Mouse (Mus musculus) megakaryocyte, embryonic 14.5 days (primary cell): Measurements from ENCODE around the gene Crybb2. TPM values are rescaled to one million over a fixed set of nuclear protein-coding genes. Genes with fewer than 3 reads are reported as not detected.

Experiments
- H3K27me3 ChIP-seq: replicated peaks from 2 replicates; pipeline ENCODE3; 2012; ENCODE audit warnings: inconsistent platforms
- H3K36me3 ChIP-seq: replicated peaks from 2 replicates; pipeline ENCODE3; 2012; ENCODE audit warnings: low read length, inconsistent platforms, mixed read lengths
- H3K4me1 ChIP-seq: 2 replicates; pipeline ENCODE4 v1.6.1; 2012; ENCODE audit warnings: inconsistent platforms
- H3K4me3 ChIP-seq: replicated peaks from 2 replicates; pipeline ENCODE3; 2012; ENCODE audit warnings: moderate library complexity, mild to moderate bottlenecking, inconsistent platforms
- H3K9me3 ChIP-seq: 2 replicates; pipeline ENCODE4 v1.6.1; 2012; ENCODE audit warnings: inconsistent platforms
- FLI1 ChIP-seq: IDR thresholded peaks from 2 replicates; pipeline ENCODE4 v1.6.1; 2012; ENCODE audit warnings: low read length, inconsistent platforms, mixed read lengths
- GATA1 ChIP-seq: IDR thresholded peaks from 3 replicates; pipeline ENCODE4 v1.6.1; 2012; ENCODE audit warnings: mixed read lengths, low read length, inconsistent platforms, borderline replicate concordance
- polyA plus RNA-seq: library from polyadenylated mRNA; stranded (reverse); fragments of >175 nt; gene quantifications from 2 replicates; pipeline ENCODE4 v1.2.3, GENCODE M21; 2012; ENCODE audit warnings: low replicate concordance; ENCODE audit not compliant: insufficient read depth

The Crybb2 gene
- polyA plus RNA-seq, 1 experiment = not detected

GRCm38 (mm10) chr5:113040776-113041175 lies 29.1 kb downstream of the Crybb2 start:
- Histone ChIP-seq H3K36me3 (no peaks in the 10 kb centered on the region), H3K4me3 (no peak overlapping the region), H3K4me1 (peaks cover 5% of the 10 kb centered on the region), H3K9me3 (peaks cover 8% of the 10 kb centered on the region), H3K27me3 (peaks cover 31% of the 10 kb centered on the region)
- TF ChIP-seq FLI1 (no peak), GATA1 (no peak)

- Histone ChIP-seq H3K4me1 (peaks cover 20% of the 10 kb centered on the region), H3K4me3 (no peak overlapping the region), H3K36me3 (no peaks in the 10 kb centered on the region), H3K27me3 (peaks cover 32% of the 10 kb centered on the region), H3K9me3 (peaks cover 8% of the 10 kb centered on the region)
- TF ChIP-seq FLI1 = no peak
- TF ChIP-seq GATA1 = no peak
Measured at GRCm38 (mm10) chr5:113038601-113039000, 31.3 kb downstream of the Crybb2 start.

- peaks cover 20% of the 10 kb centered on the region for H3K4me1 ChIP-seq
- H3K27me3 ChIP-seq = peaks cover 37% of the 10 kb centered on the region
- H3K4me3 ChIP-seq = peak overlapping the region; percentile 81
- H3K36me3 ChIP-seq = no peaks in the 10 kb centered on the region
- H3K9me3 ChIP-seq = peaks cover 8% of the 10 kb centered on the region
- no peak for TF ChIP-seq FLI1
- no peak for TF ChIP-seq GATA1
Measured at GRCm38 (mm10) chr5:113035094-113036047, 34.5 kb downstream of the Crybb2 start.

DNA sequence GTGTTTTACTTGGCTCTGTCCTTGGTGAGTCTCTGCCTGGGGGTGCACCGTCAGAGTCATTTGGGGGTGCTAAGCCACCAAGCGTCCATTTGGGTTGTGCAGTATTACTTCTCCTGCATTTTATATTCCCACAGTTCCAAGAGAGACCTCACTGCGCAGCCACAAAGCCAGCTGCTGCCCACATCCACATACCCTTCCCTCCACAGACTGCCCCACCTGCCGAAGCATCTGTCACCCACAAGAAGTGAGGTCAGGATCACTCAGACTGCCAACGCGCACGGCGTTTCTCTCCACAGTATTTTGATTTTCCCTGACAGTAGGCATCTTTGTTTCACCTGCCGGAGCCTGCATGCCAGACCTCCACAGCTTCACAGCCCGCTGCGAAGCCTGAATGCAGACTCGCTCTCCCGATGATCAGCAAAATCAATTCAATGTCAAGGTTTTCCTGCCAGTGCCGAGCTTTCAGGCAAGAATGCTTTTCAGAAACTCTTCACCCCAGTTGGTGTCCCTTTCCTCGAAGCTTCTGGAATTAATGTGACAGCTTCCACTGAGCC lies 38.6 kb downstream of the Crybb2 start:
- no peaks in the 10 kb centered on the region for H3K36me3 ChIP-seq
- H3K27me3 ChIP-seq = peaks cover 44% of the 10 kb centered on the region
- H3K4me1 ChIP-seq = peaks cover 20% of the 10 kb centered on the region
- no peak overlapping the region for H3K4me3 ChIP-seq
- no peaks in the 10 kb centered on the region for H3K9me3 ChIP-seq
- no peak for TF ChIP-seq FLI1
- TF ChIP-seq GATA1 = no peak

DNA sequence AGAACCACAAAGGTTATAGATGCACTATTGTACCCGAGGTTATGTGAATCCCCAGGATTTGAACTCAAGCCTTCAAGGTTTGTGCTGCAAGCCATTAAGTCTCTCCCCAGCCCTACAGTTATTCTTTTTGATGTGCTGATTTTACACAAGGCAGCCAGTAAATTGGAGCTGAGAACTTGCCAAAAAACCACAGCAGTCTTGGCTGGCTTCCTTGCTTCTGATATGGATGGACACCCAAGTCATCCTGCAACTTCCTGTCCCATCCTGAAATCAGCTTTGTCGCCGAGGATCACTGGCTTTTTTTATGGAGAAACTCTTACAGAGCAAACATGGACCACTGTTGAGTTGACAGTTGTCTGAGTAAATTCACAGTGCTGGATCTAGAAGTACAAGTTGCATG lies 39.8 kb downstream of the Crybb2 start:
- Histone ChIP-seq H3K9me3 (no peaks in the 10 kb centered on the region), H3K27me3 (peaks cover 49% of the 10 kb centered on the region)

DNA sequence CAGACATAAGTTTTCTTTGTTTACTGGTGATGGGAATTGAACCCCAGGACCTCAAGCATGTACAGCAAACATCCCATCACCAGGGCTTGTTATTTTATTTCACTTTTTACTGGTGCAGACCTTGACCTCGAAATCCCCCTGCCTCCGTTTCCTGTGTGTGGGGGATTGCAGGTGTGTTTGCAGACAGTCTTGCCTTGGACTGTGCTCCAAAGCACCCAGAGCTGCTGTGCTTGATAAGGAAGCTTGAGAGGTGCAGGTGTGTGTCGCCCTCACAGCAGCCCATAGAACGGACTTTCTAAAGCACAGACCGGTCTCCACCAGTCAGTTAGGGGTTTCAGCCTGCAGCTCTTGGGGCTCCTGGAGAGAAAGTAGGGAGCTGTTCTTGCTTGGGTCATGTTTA lies 43.2 kb downstream of the Crybb2 start:
- TF ChIP-seq FLI1 (no peak), GATA1 (no peak)
- H3K9me3 ChIP-seq = no peaks in the 10 kb centered on the region

More for the DNA sequence above, 39.8 kb downstream of the Crybb2 start:
- Histone ChIP-seq H3K4me1 (peaks cover 8% of the 10 kb centered on the region), H3K36me3 (no peaks in the 10 kb centered on the region), H3K4me3 (no peak overlapping the region)
- TF ChIP-seq FLI1 (no peak), GATA1 (no peak)

GRCm38 (mm10) chr5:113024154-113024764 lies 45.7 kb downstream of the Crybb2 start:
- Histone ChIP-seq H3K4me1 (no peaks in the 10 kb centered on the region), H3K36me3 (no peaks in the 10 kb centered on the region), H3K9me3 (0 out of 2 replicates have a peak, but pooled peaks cover 4% of the 10 kb centered on the region), H3K4me3 (no peak overlapping the region), H3K27me3 (peaks cover 40% of the 10 kb centered on the region)
- TF ChIP-seq FLI1 (no peak), GATA1 (no peak)

More for the DNA sequence above, 43.2 kb downstream of the Crybb2 start:
- peaks cover 47% of the 10 kb centered on the region for H3K27me3 ChIP-seq
- no peaks in the 10 kb centered on the region for H3K4me1 ChIP-seq
- H3K4me3 ChIP-seq = no peak overlapping the region
- no peaks in the 10 kb centered on the region for H3K36me3 ChIP-seq

- H3K27me3 ChIP-seq = peaks cover 57% of the 10 kb centered on the region
- H3K4me1 ChIP-seq = peaks cover 6% of the 10 kb centered on the region; the same call in 1 of the 2 replicates
- 0 out of 2 replicates have a peak, but pooled peaks cover 4% of the 10 kb centered on the region for H3K9me3 ChIP-seq
- H3K36me3 ChIP-seq = no peaks in the 10 kb centered on the region
- no peak overlapping the region for H3K4me3 ChIP-seq
- TF ChIP-seq GATA1 (no peak), FLI1 (no peak)
Measured at GRCm38 (mm10) chr5:113018190-113018589, 51.7 kb downstream of the Crybb2 start.

- TF ChIP-seq GATA1 = no peak
- TF ChIP-seq FLI1 = no peak
- Histone ChIP-seq H3K36me3 (no peaks in the 10 kb centered on the region), H3K4me3 (no peak overlapping the region), H3K4me1 (peaks cover 6% of the 10 kb centered on the region; the same call in 1 of the 2 replicates), H3K27me3 (peaks cover 56% of the 10 kb centered on the region), H3K9me3 (0 out of 2 replicates have a peak, but pooled peaks cover 4% of the 10 kb centered on the region)
Measured at GRCm38 (mm10) chr5:113017004-113017403, 52.9 kb downstream of the Crybb2 start.
